Mouse (Mus musculus): ENCODE measurements at regions not wholly inside any gene's neighbourhood (a gene's known extent, or its start where the extent isn't known, plus 50 kb on each side); places are given as distances from the start of the nearest gene placed in this dataset.

DNA sequence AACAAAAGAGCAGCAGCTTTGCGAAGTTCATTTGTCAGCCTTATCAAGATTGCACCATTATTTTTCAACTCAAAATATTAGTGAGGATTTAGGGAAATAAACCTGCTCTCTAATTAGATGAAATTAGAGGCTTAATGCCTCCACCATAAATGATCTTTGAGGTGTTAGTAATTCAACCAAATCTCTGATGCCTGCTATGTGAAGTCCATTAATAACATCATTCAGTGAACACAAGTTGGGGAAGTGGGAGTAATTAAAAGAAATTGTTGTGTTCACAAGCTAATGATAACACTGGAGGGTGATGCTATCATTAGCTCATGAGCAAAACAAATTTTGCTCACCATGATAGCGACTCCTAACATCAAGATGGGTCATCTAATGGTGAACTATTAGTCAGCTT is 246.0 kb downstream of the Ttc6 start:
- no peak for DNase-seq (ENCODE audit: low spot score)

- DNase-seq (ENCODE audit: low spot score): no peak
Observed at GRCm38 (mm10) chr12:57823809-57824208, 259.9 kb downstream of the Ttc6 start.

DNA sequence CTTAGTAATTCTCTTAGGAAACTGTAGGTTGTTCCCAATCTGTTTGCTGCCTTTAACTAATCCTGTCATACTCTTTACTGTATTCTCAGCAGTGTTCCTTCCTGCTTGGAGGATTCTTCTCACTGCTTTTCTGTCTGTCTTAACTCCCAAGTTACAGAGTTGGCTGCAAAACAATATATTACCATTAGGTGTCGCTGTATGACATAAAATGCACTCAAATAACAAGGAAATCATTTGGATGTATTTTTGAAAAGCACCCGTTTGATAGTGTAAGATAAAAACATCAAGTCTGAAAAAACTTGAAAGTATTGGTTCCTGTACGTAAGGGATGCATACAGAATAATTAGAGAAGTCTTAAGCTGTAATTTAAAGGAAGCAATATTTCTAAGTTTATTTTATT is 261.8 kb downstream of the Ttc6 start:
- peak; percentile 74 for DNase-seq (ENCODE audit: low spot score)

DNA sequence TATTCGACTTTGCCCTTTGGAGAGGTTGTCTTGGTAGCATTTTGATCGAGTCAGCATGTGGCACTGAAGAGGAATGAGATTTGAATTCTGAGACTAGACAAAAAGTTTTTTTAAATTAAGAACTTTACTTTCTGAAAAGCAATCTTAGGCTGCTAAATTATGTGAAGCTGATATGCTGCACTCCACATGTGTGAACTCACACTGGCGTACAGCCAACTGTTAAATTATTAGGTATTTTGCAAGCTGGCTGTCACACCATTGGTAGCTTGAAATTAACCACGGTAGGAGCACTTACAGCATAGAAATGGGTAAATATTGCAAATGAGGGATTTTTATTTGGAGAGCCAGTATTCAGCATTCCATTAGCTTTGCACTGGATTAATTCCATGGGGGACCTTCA is 278.9 kb downstream of the Ttc6 start:
- DNase-seq (ENCODE audit: low spot score): no peak

GRCm38 (mm10) chr12:57871028-57871427 is 307.1 kb downstream of the Ttc6 start:
- no peak for DNase-seq (ENCODE audit: low spot score)

DNA sequence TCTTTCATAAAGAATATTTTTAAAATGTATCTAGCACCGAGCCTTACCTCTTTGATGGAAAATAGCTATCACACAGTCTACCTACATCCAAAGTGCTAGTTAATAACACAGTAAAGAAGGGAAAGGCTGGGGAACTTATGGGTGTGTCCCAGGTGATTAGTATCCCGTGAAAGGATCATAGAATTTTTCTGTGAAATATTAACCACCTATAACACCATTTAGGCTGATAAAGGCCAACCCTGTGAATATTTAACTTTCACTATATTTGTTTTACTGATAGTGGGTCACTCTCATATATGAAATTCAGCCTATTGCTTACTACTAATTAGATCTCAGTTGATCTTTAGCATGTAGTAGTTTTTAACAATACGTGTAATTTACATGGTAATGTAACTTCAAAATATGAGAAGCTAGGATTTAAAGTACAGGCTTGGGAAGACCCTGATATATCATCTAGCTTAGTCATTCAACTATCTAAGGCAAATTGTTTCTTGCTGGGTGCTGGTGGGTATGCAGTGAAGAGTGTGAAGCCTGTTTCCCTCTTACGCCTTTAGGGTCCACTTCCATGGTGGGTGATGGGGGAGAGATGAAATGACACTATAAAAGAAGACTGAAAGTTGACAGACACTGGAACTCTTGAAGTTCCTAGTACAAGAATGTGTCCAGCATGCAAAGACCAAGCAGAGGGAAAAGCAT is 320.6 kb upstream of the Sstr1 start:
- DNase-seq (ENCODE audit: low spot score): no peak

GRCm38 (mm10) chr12:57891556-57891955 is 320.0 kb upstream of the Sstr1 start:
- DNase-seq (ENCODE audit: low spot score): no peak

GRCm38 (mm10) chr12:57897751-57898250 is 313.8 kb upstream of the Sstr1 start:
- DNase-seq (ENCODE audit: low spot score): no peak

DNA sequence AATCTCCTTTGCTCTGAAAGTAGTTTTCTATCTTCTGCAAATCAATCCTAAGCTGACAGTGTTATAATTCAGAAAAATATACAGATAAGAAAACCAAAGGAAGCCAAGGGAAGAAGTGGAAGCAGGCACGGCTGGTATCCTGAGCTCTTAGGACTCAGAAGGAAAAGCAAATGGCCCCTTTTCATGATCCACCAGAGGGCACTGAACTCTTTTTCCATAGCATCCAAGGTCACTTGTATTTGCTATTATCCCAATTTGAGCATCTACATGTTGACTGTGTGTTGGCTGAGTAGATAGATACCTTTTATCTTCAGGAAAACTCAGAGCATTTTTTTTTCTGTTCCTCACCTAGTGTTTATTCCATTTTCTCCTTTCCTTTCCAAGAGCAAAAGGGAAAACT is 306.9 kb upstream of the Sstr1 start:
- no peak for DNase-seq (ENCODE audit: low spot score)

- DNase-seq (ENCODE audit: low spot score): no peak
Observed at GRCm38 (mm10) chr12:57918211-57918610, 293.4 kb upstream of the Sstr1 start.

GRCm38 (mm10) chr12:57922031-57922430 is 289.5 kb upstream of the Sstr1 start:
- no peak for DNase-seq (ENCODE audit: low spot score)

- DNase-seq (ENCODE audit: low spot score): no peak
Observed at GRCm38 (mm10) chr12:57924422-57924821, 287.1 kb upstream of the Sstr1 start.

GRCm38 (mm10) chr12:57926886-57927285 is 284.7 kb upstream of the Sstr1 start:
- no peak for DNase-seq (ENCODE audit: low spot score)

DNA sequence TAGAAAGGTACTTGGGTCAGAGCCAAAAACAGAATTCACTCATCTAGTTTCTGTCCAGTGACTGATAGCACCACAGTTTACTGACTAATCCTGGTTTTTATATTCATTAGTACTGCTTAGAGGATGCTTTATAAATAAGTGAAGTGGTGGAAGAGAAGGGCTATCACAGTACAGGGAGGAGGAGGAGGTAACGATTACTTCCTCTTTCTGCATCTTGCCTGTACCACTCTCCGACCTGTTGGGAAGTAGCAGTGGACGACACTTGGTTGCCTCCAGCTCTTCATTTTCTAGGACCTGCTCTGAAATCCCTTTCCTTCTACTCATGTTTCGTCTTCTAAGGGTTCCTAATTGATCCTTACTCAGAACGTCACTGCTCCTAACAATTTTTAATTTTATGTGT is 283.5 kb upstream of the Sstr1 start:
- DNase-seq (ENCODE audit: low spot score): no peak

DNA sequence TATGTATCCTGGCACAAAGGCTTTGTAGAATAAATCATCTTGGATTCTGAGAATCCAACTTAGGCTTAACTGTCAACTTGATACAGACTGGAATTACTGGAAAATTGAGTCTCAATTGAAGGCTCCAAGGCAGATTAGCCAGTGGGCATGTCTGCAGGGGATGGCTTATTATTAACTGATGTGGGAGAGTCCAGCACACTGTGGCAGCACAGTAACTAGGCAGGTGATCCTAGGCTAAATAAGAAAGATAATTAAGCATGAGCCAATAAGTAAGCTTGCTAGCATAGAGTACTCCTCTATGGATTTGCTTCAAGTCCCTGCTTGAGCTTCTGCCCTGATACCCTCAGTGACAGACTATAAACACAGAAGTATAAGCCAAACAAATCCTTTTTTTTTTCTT is 279.7 kb upstream of the Sstr1 start:
- no peak for DNase-seq (ENCODE audit: low spot score)

GRCm38 (mm10) chr12:57949886-57950285 is 261.7 kb upstream of the Sstr1 start:
- DNase-seq (ENCODE audit: low spot score): no peak

DNA sequence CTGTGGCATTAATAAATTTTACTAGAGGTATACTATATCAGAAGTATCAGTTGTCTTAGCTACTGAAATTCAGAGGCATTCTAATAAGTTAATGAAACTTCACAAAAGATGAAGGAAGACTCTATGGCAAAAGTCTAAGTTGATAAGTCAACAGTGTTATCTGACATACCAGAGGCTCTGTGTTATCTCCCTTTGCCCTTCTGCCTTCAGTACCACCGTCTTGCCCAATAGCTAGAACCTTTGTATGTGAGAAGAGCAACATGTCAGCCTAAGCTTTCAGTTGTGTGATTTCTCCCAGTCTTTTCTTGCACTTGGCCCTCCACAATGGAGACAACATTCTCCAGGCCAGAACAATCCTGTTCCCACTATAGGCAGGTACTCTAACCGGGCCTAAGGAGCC is 253.0 kb upstream of the Sstr1 start:
- no peak for DNase-seq (ENCODE audit: low spot score)

DNA sequence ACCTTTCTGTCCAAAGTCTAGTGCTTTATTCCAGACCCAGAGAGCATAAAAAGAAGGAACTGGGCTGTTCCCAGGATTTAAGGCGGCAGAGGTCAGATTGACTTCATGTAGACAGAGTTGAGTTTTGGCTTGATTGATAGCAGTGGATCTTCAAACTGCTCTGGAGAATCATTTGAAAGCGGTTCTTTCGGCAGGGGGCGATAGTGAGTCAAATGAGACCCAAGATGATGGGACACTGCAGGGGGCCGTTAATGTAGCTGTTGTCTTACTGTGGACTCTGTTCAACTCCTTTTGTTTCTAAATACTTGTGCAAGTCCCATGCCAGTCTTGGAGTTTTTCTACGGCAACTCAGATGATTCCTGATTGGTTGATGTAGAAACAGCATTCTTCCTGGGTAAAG is 251.4 kb upstream of the Sstr1 start:
- no peak for DNase-seq (ENCODE audit: low spot score)

DNA sequence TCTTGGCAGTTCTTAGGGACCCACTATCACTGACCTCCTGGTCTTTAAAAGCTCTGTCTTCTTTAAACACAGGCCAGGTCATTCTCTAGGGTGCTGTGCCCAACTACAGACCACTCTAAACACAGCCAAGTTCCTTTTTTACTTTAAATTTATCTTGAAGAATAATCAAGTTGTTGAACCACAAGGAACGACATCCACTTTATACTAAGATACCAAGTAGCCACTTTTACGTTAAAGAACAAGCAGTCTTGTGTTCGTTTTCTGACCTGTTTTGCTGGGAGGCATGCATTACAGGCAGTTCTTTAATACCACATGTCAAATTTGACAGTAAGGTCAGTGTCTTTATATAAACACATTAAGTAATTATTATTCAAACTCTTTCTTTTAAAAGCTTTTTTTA is 242.4 kb upstream of the Sstr1 start:
- no peak for DNase-seq (ENCODE audit: low spot score)

DNA sequence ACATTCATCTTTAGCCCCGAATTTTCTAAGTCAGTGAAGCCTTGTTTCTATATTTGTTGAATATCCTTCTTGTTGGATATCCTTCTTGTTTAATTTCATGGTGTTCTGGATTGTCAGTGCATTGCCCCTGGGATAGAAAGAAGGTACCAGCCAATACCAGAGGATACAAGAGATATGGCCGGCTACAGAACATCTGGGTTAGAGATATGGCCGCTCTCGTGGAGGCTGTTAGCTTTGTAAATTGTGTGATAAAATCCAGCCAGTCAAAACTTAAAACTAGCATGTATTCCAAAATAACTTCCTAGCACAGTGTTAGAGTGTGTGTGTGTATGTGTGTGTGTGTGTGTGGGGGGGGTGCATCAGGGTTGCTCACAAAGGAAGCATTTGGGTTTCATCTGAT is 241.4 kb upstream of the Sstr1 start:
- DNase-seq (ENCODE audit: low spot score): no peak

GRCm38 (mm10) chr12:57972484-57972883 is 239.1 kb upstream of the Sstr1 start:
- DNase-seq (ENCODE audit: low spot score): no peak
